Mouse (Mus musculus) spleen, adult 2 months (tissue): Measurements from ENCODE around the gene Tubgcp5. TPM values are rescaled to one million over a fixed set of nuclear protein-coding genes. Genes with fewer than 3 reads are reported as not detected.
A peak's percentile ranks its signal among the peaks of the same experiment; 100 is the strongest.

Experiments
- DNase-seq, 2 experiments: peaks; one replicate each; pipeline versions ENCODE4 v3.0.0 to v3.0.0-alpha.2; 2012 to 2021; ENCODE audit warnings: low spot score in 2 of 2, low read depth in 1 of 2
- H3K27ac ChIP-seq: fragments of 200-500 bp; 2 replicates; pipeline ENCODE4 v1.5.1; 2012; ENCODE audit warnings: low read length, inconsistent platforms; ENCODE audit not compliant: insufficient read depth
- H3K27me3 ChIP-seq: fragments of 200-500 bp; 2 replicates; pipeline ENCODE4 v1.6.1; 2012; ENCODE audit warnings: mild to moderate bottlenecking, moderate library complexity, low read length, inconsistent platforms; ENCODE audit not compliant: control insufficient read depth, insufficient read depth
- H3K36me3 ChIP-seq: fragments of 200-500 bp; 2 replicates; pipeline ENCODE4 v1.6.1; 2012; ENCODE audit warnings: mild to moderate bottlenecking, low read length, inconsistent platforms; ENCODE audit not compliant: control insufficient read depth, insufficient read depth
- H3K4me1 ChIP-seq: fragments of 200-500 bp; 2 replicates; pipeline ENCODE4 v1.6.1; 2011; ENCODE audit warnings: inconsistent platforms; ENCODE audit not compliant: control insufficient read depth, insufficient read depth, insufficient read length
- H3K4me3 ChIP-seq: fragments of 200-500 bp; 2 replicates; pipeline ENCODE4 v1.5.1; 2011; ENCODE audit warnings: mild to moderate bottlenecking, inconsistent platforms; ENCODE audit not compliant: insufficient read depth, insufficient read length; ENCODE audit errors: extremely low read depth
- CTCF ChIP-seq: fragments of 200-500 bp; IDR thresholded peaks from 2 replicates; pipeline ENCODE4 v1.5.1; 2011; ENCODE audit warnings: mild to moderate bottlenecking, inconsistent platforms; ENCODE audit not compliant: insufficient read depth, insufficient read length, insufficient replicate concordance; ENCODE audit errors: extremely low read depth
- POLR2A ChIP-seq: fragments of 200-500 bp; IDR thresholded peaks from 2 replicates; pipeline ENCODE4 v1.6.1; 2011; ENCODE audit warnings: low read depth, low read length, inconsistent platforms
- WGBS: fragments of 180-500 bp; shearing (Covaris S2); methylation state at CpG from one replicate; pipeline ENCODE4 v1.1.7; 2018; 5-methylcytosine and 5-hydroxymethylcytosine counted together
- polyA plus RNA-seq: library from polyadenylated mRNA; depleted of rRNA; stranded (reverse); fragments of >200 nt; gene quantifications from 2 replicates; pipeline ENCODE4 v1.2.3, GENCODE M21; 2012; rRNA removed

Gene Tubgcp5
- polyA plus RNA-seq: 2.3 and 2.9 TPM in 2 replicates

DNA sequence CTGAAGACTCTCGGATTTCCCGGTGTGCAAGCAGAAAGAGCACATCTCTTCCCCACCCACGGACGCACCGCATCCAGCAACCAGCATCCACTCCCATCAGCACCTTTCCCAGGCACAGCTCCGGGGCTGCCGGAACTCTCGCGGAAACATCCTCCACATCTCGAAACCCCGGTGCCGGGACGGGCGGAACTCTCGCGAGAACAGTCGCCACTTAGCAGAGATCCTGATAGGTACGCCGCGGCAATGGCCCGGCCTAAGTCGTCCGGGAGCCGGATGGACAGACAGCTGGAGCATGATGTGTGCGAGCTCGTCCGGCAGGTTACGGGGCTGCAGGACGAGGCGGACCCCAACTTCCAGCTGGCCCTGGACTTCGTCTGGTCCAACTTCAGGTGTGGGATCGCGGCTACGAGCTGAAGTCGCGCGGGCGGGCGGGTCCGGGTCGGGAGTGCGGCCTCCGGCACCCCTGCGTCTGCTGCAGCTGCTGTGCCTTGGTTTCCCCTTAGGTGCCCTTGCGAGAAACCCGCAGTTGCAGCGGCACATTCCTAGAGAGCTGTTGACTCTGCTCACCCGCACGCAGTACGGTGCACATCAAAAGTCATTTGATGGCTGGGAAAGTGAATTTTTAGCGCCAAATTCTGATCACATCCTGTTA is at the start of gene Tubgcp5:
Tubgcp5 (plus strand) TSS at position 203 of the 652 bp plus-strand sequence.
- peak; percentile 87 to 96 for DNase-seq
- Histone ChIP-seq H3K4me1 (peaks cover 4% of the 10 kb centered on the region), H3K36me3 (peaks cover 9% of the 10 kb centered on the region), H3K4me3 (peak within 1 kb of the TSS; percentile 74), H3K27ac (peak within 1 kb of the TSS; percentile 42), H3K27me3 (no peaks in the 10 kb centered on the region)
- WGBS: under 1% methylated on average over 51 of the region's 51 CpGs
- TF ChIP-seq POLR2A (peak; percentile 82), CTCF (no peak)

DNA sequence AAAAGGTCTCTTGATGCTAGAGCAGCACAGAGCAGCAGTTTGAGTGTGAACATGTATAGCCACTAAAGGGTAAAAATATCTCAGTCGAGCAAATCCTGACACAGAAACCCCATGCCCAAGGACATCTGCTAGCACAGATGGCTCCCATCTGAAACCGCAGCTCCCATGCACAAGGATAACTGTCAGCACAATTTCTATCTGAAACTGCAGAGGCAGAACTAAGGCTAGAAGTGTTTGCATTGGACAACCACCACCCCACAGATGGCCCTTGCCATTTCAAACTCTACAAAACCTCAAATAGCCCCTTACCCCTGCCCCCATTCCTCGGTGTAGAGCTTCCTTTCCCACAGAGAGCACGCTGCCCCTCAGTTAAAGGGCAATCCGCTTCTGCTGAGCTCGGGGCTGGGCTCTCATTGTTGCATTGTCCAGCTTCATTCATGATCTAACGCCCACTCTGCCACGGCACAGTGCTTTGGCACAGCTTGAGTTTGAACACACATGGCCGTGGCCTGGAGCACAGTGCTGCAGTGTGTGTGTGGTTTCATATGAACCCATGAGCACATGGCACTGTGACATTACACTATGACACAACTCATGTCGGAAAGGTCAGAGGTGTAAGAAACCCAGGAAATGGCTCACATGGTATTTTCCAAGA is 49.3 kb upstream of the Tubgcp5 start:
- Histone ChIP-seq H3K4me3 (no peak overlapping the region), H3K27me3 (no peaks in the 10 kb centered on the region), H3K36me3 (no peaks in the 10 kb centered on the region), H3K27ac (no peak overlapping the region), H3K4me1 (no peaks in the 10 kb centered on the region)
- no peak for TF ChIP-seq CTCF
- no peak for TF ChIP-seq POLR2A
- 64% methylated on average over 10 of the region's 10 CpGs for WGBS
- no peak for DNase-seq

- no peak for DNase-seq
- no peak overlapping the region for H3K27ac ChIP-seq
- H3K27me3 ChIP-seq: no peaks in the 10 kb centered on the region
- H3K36me3 ChIP-seq: no peaks in the 10 kb centered on the region
- no peak overlapping the region for H3K4me3 ChIP-seq
- H3K4me1 ChIP-seq: no peaks in the 10 kb centered on the region
- 81% methylated on average over 3 of the region's 3 CpGs for WGBS
- no peak for TF ChIP-seq POLR2A
Measured at GRCm38 (mm10) chr7:55750841-55751240, 43.1 kb upstream of the Tubgcp5 start.

DNA sequence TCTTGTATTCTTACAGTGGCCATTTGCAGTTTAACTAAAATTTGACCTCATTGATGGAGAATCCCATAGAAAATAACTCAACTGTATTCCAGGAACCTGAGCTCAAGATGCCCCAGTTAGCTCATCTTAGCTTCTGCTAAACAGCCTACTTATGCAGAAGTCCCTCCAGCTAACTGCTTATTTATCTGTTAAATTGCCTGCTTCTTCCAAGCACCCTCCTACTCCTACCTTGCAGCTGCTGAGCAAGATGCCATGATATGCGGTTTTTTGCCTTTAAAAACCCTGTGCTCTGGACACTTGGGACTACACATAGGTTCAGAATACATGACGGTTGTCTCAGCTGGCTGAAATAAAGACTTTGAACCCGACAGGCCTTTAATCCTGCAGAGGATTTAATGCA is 34.6 kb upstream of the Tubgcp5 start:
- TF ChIP-seq CTCF: no peak
- no peak for TF ChIP-seq POLR2A
- no peak for DNase-seq
- WGBS: 81% methylated on average over 3 of the region's 3 CpGs
- Histone ChIP-seq H3K27ac (no peak overlapping the region), H3K4me3 (no peak overlapping the region), H3K36me3 (no peaks in the 10 kb centered on the region), H3K4me1 (no peaks in the 10 kb centered on the region), H3K27me3 (no peaks in the 10 kb centered on the region)

- WGBS: 8% methylated on average over 3 of the region's 3 CpGs
- Histone ChIP-seq H3K27me3 (no peaks in the 10 kb centered on the region), H3K27ac (no peak within 1 kb of the TSS), H3K4me3 (no peak within 1 kb of the TSS), H3K4me1 (peaks cover 2% of the 10 kb centered on the region; the same call in 1 of the 2 replicates), H3K36me3 (no peaks in the 10 kb centered on the region)
- TF ChIP-seq POLR2A (no peak), CTCF (no peak)
- DNase-seq: no peak
Measured at GRCm38 (mm10) chr7:55767926-55768325, 26.0 kb upstream of the Tubgcp5 start, which contains the start of gene Siglech. Gene Siglech (plus strand): TSS chr7:55768178.

GRCm38 (mm10) chr7:55780011-55780410 is 13.9 kb upstream of the Tubgcp5 start:
- no peak for TF ChIP-seq CTCF
- no peak for TF ChIP-seq POLR2A
- no peak for DNase-seq
- H3K27me3 ChIP-seq: no peaks in the 10 kb centered on the region
- WGBS: 49% methylated on average over 4 of the region's 4 CpGs
- no peak overlapping the region for H3K27ac ChIP-seq
- no peak overlapping the region for H3K4me3 ChIP-seq
- H3K36me3 ChIP-seq: no peaks in the 10 kb centered on the region
- no peaks in the 10 kb centered on the region; the same call in 1 of the 2 replicates for H3K4me1 ChIP-seq

- Histone ChIP-seq H3K36me3 (no peaks in the 10 kb centered on the region), H3K4me1 (no peaks in the 10 kb centered on the region; the same call in 1 of the 2 replicates), H3K27ac (no peak overlapping the region), H3K27me3 (no peaks in the 10 kb centered on the region), H3K4me3 (no peak overlapping the region)
- TF ChIP-seq POLR2A (no peak), CTCF (no peak)
- no peak for DNase-seq
- 21% methylated on average over 3 of the region's 3 CpGs for WGBS
Measured at GRCm38 (mm10) chr7:55782493-55782892, 11.5 kb upstream of the Tubgcp5 start.
